Mouse (Mus musculus) forebrain, postnatal 0 days (tissue): ENCODE measurements at regions not wholly inside any gene's neighbourhood (a gene's known extent, or its start where the extent isn't known, plus 50 kb on each side); places are given as distances from the start of the nearest gene placed in this dataset.

Experiments used
- ATAC-seq: fragments of 200-750 bp; cut with Nextera tagmentation; 2 replicates; pipeline ENCODE4 v1.8.0; 2017; ENCODE audit warnings: mild to moderate bottlenecking, moderate library complexity
- DNase-seq: peaks from one replicate; pipeline ENCODE4 v3.0.0-alpha.2; 2015
- H3K27ac ChIP-seq: fragments of 300-500 bp; sonication (generic); 2 replicates; pipeline ENCODE4 v1.5.1; 2014; ENCODE audit warnings: low read depth, mild to moderate bottlenecking, antibody characterized with exemption, low read length, moderate library complexity, mixed read lengths
- H3K27me3 ChIP-seq: fragments of 300-500 bp; sonication (generic); 2 replicates; pipeline ENCODE4 v1.6.1; 2014; ENCODE audit warnings: mild to moderate bottlenecking, low read length, mixed read lengths; ENCODE audit not compliant: insufficient read depth
- H3K36me3 ChIP-seq: fragments of 300-500 bp; sonication (generic); 2 replicates; pipeline ENCODE4 v1.6.1; 2014; ENCODE audit warnings: mild to moderate bottlenecking, moderate library complexity; ENCODE audit not compliant: insufficient read depth
- H3K4me1 ChIP-seq: fragments of 300-500 bp; sonication (generic); 2 replicates; pipeline ENCODE4 v1.6.1; 2014; ENCODE audit warnings: antibody characterized with exemption; ENCODE audit not compliant: insufficient read depth
- H3K4me2 ChIP-seq: fragments of 300-500 bp; sonication (generic); 2 replicates; pipeline ENCODE4 v1.6.1; 2014; ENCODE audit warnings: low read depth, mild to moderate bottlenecking, moderate library complexity
- H3K4me3 ChIP-seq: fragments of 300-500 bp; sonication (generic); 2 replicates; pipeline ENCODE4 v1.5.1; 2014; ENCODE audit warnings: low read depth, low read length, mixed read lengths
- H3K9ac ChIP-seq: fragments of 300-500 bp; sonication (generic); 2 replicates; pipeline ENCODE4 v1.6.1; 2014; ENCODE audit warnings: mild to moderate bottlenecking
- H3K9me3 ChIP-seq: fragments of 300-500 bp; sonication (generic); 2 replicates; pipeline ENCODE4 v1.6.1; 2016; ENCODE audit warnings: low read length
- CTCF ChIP-seq: sonication (generic); IDR thresholded peaks from 2 replicates; pipeline ENCODE4 v1.5.1; 2016; ENCODE audit warnings: antibody characterized with exemption, control low read depth, low read depth
- WGBS: fragments of 180-500 bp; shearing (Covaris S2); extraction: QIAGEN DNeasy Blood & Tissue Kit; methylation state at CpG from one replicate; pipeline ENCODE4 v1.1.7; 2014; 5-methylcytosine and 5-hydroxymethylcytosine counted together

- Histone ChIP-seq H3K9ac (no peak overlapping the region), H3K9me3 (no peaks in the 10 kb centered on the region), H3K4me2 (no peak overlapping the region), H3K4me3 (no peak overlapping the region), H3K27me3 (no peaks in the 10 kb centered on the region; the same call in 1 of the 2 replicates), H3K36me3 (no peaks in the 10 kb centered on the region), H3K4me1 (no peaks in the 10 kb centered on the region), H3K27ac (no peak overlapping the region)
- DNase-seq (no peak), ATAC-seq (no peak)
- no peak for TF ChIP-seq CTCF
- 30% methylated on average over 9 of the region's 9 CpGs for WGBS
Observed at GRCm38 (mm10) chr3:34813046-34813625, 162.9 kb downstream of the Sox2 start.

GRCm38 (mm10) chr3:34825036-34825435 lies 174.8 kb downstream of the Sox2 start:
- H3K9ac ChIP-seq, result no peak overlapping the region
- 83% methylated on average over 11 of the region's 11 CpGs for WGBS
- DNase-seq (no peak), ATAC-seq (no peak)
- no peaks in the 10 kb centered on the region for H3K4me1 ChIP-seq
- H3K4me2 ChIP-seq, result no peak overlapping the region
- TF ChIP-seq CTCF, result no peak
- H3K9me3 ChIP-seq, result no peaks in the 10 kb centered on the region
- H3K27me3 ChIP-seq, result no peaks in the 10 kb centered on the region
- no peak overlapping the region for H3K4me3 ChIP-seq
- no peaks in the 10 kb centered on the region for H3K36me3 ChIP-seq
- no peak overlapping the region for H3K27ac ChIP-seq

GRCm38 (mm10) chr3:34826396-34826795 lies 176.2 kb downstream of the Sox2 start:
- no peak for TF ChIP-seq CTCF
- DNase-seq (no peak), ATAC-seq (no peak)
- no peak overlapping the region for H3K9ac ChIP-seq
- no peaks in the 10 kb centered on the region for H3K9me3 ChIP-seq
- H3K36me3 ChIP-seq, result no peaks in the 10 kb centered on the region
- no peak overlapping the region for H3K27ac ChIP-seq
- WGBS, result 87% methylated on average over 5 of the region's 5 CpGs
- H3K4me2 ChIP-seq, result no peak overlapping the region
- no peak overlapping the region for H3K4me3 ChIP-seq
- no peaks in the 10 kb centered on the region for H3K27me3 ChIP-seq
- no peaks in the 10 kb centered on the region for H3K4me1 ChIP-seq

GRCm38 (mm10) chr3:34828453-34829206 lies 178.4 kb downstream of the Sox2 start:
- DNase-seq, result peak; percentile 24
- Histone ChIP-seq H3K4me1 (no peaks in the 10 kb centered on the region), H3K9me3 (no peaks in the 10 kb centered on the region), H3K27ac (peak overlapping the region; percentile 29), H3K9ac (no peak overlapping the region), H3K4me2 (no peak overlapping the region), H3K4me3 (no peak overlapping the region), H3K36me3 (no peaks in the 10 kb centered on the region), H3K27me3 (no peaks in the 10 kb centered on the region)
- TF ChIP-seq CTCF, result no peak
- peak; percentile 78 for ATAC-seq
- 47% methylated on average over 9 of the region's 9 CpGs for WGBS

GRCm38 (mm10) chr3:34836741-34837267 lies 186.6 kb downstream of the Sox2 start:
- Histone ChIP-seq H3K36me3 (no peaks in the 10 kb centered on the region), H3K27ac (no peak overlapping the region), H3K9me3 (no peaks in the 10 kb centered on the region), H3K4me1 (0 out of 2 replicates have a peak, but pooled peaks cover 2% of the 10 kb centered on the region), H3K4me3 (no peak overlapping the region), H3K9ac (no peak overlapping the region), H3K27me3 (no peaks in the 10 kb centered on the region; the same call in 1 of the 2 replicates), H3K4me2 (no peak overlapping the region)
- no peak for TF ChIP-seq CTCF
- WGBS, result 35% methylated on average over 8 of the region's 8 CpGs
- ATAC-seq (no peak), DNase-seq (no peak)

- Histone ChIP-seq H3K9ac (no peak overlapping the region), H3K4me1 (0 out of 2 replicates have a peak, but pooled peaks cover 2% of the 10 kb centered on the region), H3K36me3 (no peaks in the 10 kb centered on the region), H3K27ac (no peak overlapping the region), H3K27me3 (no peaks in the 10 kb centered on the region; the same call in 1 of the 2 replicates), H3K4me2 (peak overlapping the region; percentile 6; the same call in 1 of the 2 replicates), H3K9me3 (no peaks in the 10 kb centered on the region), H3K4me3 (no peak overlapping the region)
- 18% methylated on average over 11 of the region's 11 CpGs for WGBS
- ATAC-seq (peak; percentile 72), DNase-seq (peak; percentile 45)
- TF ChIP-seq CTCF, result no peak
Observed at GRCm38 (mm10) chr3:34837644-34838332, 187.6 kb downstream of the Sox2 start.
